Mouse (Mus musculus): ENCODE data around the gene Pitpna. TPM values are rescaled to one million over a fixed set of nuclear protein-coding genes. Genes with fewer than 3 reads are reported as not detected.

Gene Pitpna
- polyA plus RNA-seq, 1 experiment from 2014 or later: 161 TPM

DNA sequence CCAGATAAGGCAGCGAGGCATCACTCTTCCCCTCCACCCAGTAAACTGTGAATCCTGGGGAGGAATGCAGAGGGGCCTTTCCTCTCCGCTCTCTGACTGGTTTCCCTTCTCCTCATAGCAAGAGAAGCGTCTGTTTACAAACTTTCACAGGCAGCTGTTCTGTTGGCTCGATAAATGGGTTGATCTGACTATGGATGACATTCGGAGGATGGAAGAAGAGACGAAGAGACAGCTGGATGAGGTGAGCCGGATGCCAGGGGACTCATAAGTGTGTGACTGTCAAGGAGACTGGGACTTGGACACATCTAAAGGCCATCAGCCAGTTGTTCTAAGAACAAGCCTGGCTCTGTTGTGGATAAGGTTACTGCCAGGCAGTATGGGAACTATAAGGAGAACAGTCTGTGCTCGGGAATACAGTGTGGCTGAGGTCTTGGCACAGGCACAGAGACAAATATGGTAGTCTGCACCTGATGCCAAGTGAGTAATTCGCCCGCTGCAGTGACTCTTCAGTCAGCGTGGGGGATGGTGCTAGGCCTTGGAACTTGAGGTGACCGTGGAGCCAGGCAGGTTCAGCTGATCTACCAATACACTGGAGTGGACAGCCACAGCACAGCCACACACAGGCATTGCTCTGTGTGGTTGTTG, 32.4 kb downstream of the Pitpna start:
- no peak overlapping the region for H3K4me2 ChIP-seq (replicated peaks; ENCODE audit: low read depth)
- peaks cover 56% of the 10 kb centered on the region for H3K36me3 ChIP-seq (ENCODE audit: control insufficient read depth, insufficient read depth)
- no peak for ATAC-seq
- TF ChIP-seq CTCF (IDR thresholded peaks at IDR 0.05; ENCODE audit: low read depth): no peak
- whole genome bisulfite sequencing: 71% methylated on average over 12 of the region's 12 CpGs
- no peaks in the 10 kb centered on the region for H3K9me3 ChIP-seq (ENCODE audit: control insufficient read depth)
- H3K4me3 ChIP-seq (ENCODE audit: low read depth, low read length): no peak overlapping the region
- no peaks in the 10 kb centered on the region for H3K27me3 ChIP-seq (replicated peaks; ENCODE audit: control insufficient read depth, insufficient read depth, low read length)
- H3K27ac ChIP-seq (ENCODE audit: low read depth, low read length): peak overlapping the region; percentile 35; the same call in 1 of the 2 replicates
- H3K4me1 ChIP-seq (replicated peaks; ENCODE audit: control insufficient read depth, insufficient read depth, low read length): no peaks in the 10 kb centered on the region
- no peak overlapping the region for H3K9ac ChIP-seq (ENCODE audit: low read depth, low read length)

DNA sequence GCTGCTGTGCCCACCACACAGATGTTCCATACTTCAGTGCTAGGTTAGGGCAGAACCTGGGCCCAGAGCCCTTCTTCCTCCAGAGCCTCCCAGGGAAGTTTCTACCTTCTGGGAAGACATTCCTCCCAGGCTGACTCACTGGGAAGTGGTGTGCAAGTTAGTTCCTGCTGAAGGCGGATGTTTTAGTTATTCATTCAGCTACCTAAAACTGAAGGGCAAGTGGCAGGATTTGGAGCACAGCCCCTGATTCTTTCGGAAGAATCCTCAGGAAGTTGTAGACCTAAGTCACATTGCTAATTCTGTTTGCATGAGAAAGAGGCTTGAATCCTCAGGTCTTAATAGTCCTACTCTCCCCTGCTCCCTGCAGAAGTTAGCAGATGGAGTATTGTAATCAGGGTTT, 33.5 kb downstream of the Pitpna start:
- H3K36me3 ChIP-seq (ENCODE audit: control insufficient read depth, insufficient read depth): peaks cover 62% of the 10 kb centered on the region
- 74% methylated on average over 2 of the region's 2 CpGs for WGBS
- TF ChIP-seq CTCF (IDR thresholded peaks at IDR 0.05; ENCODE audit: low read depth): no peak
- no peak overlapping the region for H3K4me2 ChIP-seq (replicated peaks; ENCODE audit: low read depth)
- no peaks in the 10 kb centered on the region for H3K4me1 ChIP-seq (replicated peaks; ENCODE audit: control insufficient read depth, insufficient read depth, low read length)
- H3K27me3 ChIP-seq (replicated peaks; ENCODE audit: control insufficient read depth, insufficient read depth, low read length): no peaks in the 10 kb centered on the region
- peak overlapping the region; percentile 41; the same call in 1 of the 2 replicates for H3K27ac ChIP-seq (ENCODE audit: low read depth, low read length)
- H3K9ac ChIP-seq (ENCODE audit: low read depth, low read length): no peak overlapping the region
- no peak overlapping the region for H3K4me3 ChIP-seq (ENCODE audit: low read depth, low read length)
- H3K9me3 ChIP-seq (ENCODE audit: control insufficient read depth): no peaks in the 10 kb centered on the region
- no peak for ATAC-seq

DNA sequence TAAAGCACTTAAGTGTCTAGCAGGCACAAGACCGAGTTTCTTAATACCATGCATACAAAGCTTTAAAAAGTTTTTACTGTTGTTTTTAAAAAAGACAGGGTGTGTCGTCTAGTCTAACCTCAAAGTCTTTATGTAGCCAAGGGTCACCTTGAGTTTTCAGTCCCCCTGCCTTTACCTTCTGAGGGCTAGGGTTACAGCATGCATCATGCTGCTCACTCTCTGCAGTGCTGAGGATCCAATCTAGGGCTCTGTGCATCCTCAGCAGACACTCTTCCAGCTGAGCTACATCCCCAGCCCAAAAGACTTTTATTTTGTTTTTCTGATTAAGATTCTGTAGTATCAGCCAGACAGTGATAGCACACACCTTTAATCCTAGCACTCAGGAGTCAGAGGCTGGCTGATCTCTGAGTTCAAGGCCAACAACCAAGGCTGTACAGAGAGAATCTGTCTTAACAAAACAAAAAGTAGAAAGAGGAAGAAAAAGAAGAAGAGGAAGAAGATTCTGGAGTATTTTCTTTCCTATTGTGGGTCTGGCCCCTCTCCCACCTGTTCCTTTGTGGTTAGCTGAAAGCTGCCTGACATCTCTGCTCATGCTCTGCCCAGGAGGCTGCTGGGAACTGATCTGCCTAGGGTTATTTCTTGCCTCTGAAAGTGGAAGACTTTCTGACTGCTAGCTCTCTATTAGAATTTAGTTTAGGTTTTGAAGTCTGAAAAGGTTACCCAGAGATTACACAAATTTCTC, 34.9 kb downstream of the Pitpna start:
- Histone ChIP-seq H3K9ac (ENCODE audit: low read depth, low read length) (no peak overlapping the region), H3K27me3 (replicated peaks; ENCODE audit: control insufficient read depth, insufficient read depth, low read length) (no peaks in the 10 kb centered on the region), H3K4me2 (replicated peaks; ENCODE audit: low read depth) (no peak overlapping the region), H3K4me1 (replicated peaks; ENCODE audit: control insufficient read depth, insufficient read depth, low read length) (no peaks in the 10 kb centered on the region), H3K9me3 (ENCODE audit: control insufficient read depth) (no peaks in the 10 kb centered on the region), H3K4me3 (ENCODE audit: low read depth, low read length) (no peak overlapping the region), H3K36me3 (ENCODE audit: control insufficient read depth, insufficient read depth) (peaks cover 67% of the 10 kb centered on the region), H3K27ac (ENCODE audit: low read depth, low read length) (peak overlapping the region; percentile 21; the same call in 1 of the 2 replicates)
- no peak for TF ChIP-seq CTCF (IDR thresholded peaks at IDR 0.05; ENCODE audit: low read depth)
- ATAC-seq: no peak
- 90% methylated on average over 2 of the region's 2 CpGs for WGBS

DNA sequence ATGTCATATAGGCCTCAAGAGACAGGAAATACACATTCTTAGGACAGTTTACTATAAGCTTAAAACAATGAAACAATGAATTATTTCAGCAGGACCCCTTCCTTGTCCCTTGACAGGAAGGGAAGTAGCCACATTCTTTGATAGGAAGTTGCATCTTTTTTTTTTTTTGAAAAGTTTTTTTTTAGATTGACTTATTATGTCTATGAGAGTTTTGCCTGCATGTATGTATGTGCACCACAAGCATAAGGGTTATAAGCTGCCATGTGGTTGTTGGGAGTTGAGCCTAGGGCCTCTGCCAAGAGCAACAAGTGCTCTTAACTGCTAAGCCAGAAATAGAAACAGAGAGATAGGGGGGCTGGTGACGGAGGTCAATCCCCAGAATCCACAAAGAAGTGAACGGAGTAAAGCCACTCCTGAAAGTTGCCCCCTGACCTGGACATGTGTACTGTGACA, 36.2 kb downstream of the Pitpna start:
- H3K36me3 ChIP-seq (ENCODE audit: control insufficient read depth, insufficient read depth): peaks cover 70% of the 10 kb centered on the region
- WGBS: 80% methylated on average over 2 of the region's 2 CpGs
- no peak for ATAC-seq

DNA sequence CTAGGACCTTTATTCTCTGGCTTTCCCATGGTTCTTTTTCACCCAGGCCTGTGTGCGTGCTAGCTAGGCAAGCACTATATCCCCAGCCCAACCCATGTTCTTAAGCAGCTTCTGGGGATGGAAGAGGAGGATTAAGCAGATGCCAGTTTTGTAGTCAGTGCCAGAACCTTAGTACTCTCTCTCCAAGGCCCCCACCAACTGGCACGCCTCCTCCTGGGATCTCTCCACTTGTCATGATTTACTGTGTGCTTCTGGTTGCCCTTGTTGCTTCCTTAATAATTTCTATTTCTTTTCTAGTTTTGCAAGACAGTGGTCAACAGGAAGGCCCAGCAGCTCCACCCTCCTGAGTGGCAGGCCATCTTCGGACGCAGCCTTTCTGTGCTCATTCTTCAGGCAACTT, 37.9 kb downstream of the Pitpna start:
- Histone ChIP-seq H3K4me3 (ENCODE audit: low read depth, low read length) (no peak overlapping the region), H3K4me1 (replicated peaks; ENCODE audit: control insufficient read depth, insufficient read depth, low read length) (no peaks in the 10 kb centered on the region), H3K36me3 (ENCODE audit: control insufficient read depth, insufficient read depth) (peaks cover 53% of the 10 kb centered on the region), H3K9ac (ENCODE audit: low read depth, low read length) (no peak overlapping the region), H3K27me3 (replicated peaks; ENCODE audit: control insufficient read depth, insufficient read depth, low read length) (no peaks in the 10 kb centered on the region), H3K27ac (ENCODE audit: low read depth, low read length) (no peak overlapping the region), H3K9me3 (ENCODE audit: control insufficient read depth) (no peaks in the 10 kb centered on the region), H3K4me2 (replicated peaks; ENCODE audit: low read depth) (no peak overlapping the region)
- WGBS: 90% methylated on average over 4 of the region's 4 CpGs
- TF ChIP-seq CTCF (IDR thresholded peaks at IDR 0.05; ENCODE audit: low read depth): no peak
- no peak for ATAC-seq

More for the DNA sequence above, 36.2 kb downstream of the Pitpna start:
- Histone ChIP-seq H3K4me1 (replicated peaks; ENCODE audit: control insufficient read depth, insufficient read depth, low read length) (no peaks in the 10 kb centered on the region), H3K9me3 (ENCODE audit: control insufficient read depth) (no peaks in the 10 kb centered on the region), H3K27me3 (replicated peaks; ENCODE audit: control insufficient read depth, insufficient read depth, low read length) (no peaks in the 10 kb centered on the region), H3K9ac (ENCODE audit: low read depth, low read length) (no peak overlapping the region), H3K4me3 (ENCODE audit: low read depth, low read length) (no peak overlapping the region), H3K4me2 (replicated peaks; ENCODE audit: low read depth) (no peak overlapping the region), H3K27ac (ENCODE audit: low read depth, low read length) (no peak overlapping the region)
- no peak for TF ChIP-seq CTCF (IDR thresholded peaks at IDR 0.05; ENCODE audit: low read depth)

- Histone ChIP-seq H3K9me3 (ENCODE audit: control insufficient read depth) (no peaks in the 10 kb centered on the region), H3K9ac (ENCODE audit: low read depth, low read length) (peak overlapping the region; percentile 75), H3K4me3 (ENCODE audit: low read depth, low read length) (peak overlapping the region; percentile 84), H3K4me1 (replicated peaks; ENCODE audit: control insufficient read depth, insufficient read depth, low read length) (no peaks in the 10 kb centered on the region), H3K27me3 (replicated peaks; ENCODE audit: control insufficient read depth, insufficient read depth, low read length) (no peaks in the 10 kb centered on the region), H3K36me3 (ENCODE audit: control insufficient read depth, insufficient read depth) (peaks cover 31% of the 10 kb centered on the region), H3K4me2 (replicated peaks; ENCODE audit: low read depth) (peak overlapping the region; percentile 79), H3K27ac (ENCODE audit: low read depth, low read length) (peak overlapping the region; percentile 66)
- no peak for TF ChIP-seq CTCF (IDR thresholded peaks at IDR 0.05; ENCODE audit: low read depth)
- 3% methylated on average over 5 of the region's 5 CpGs for WGBS
- ATAC-seq: no peak
Measured at GRCm38 (mm10) chr11:75630098-75630497, 42.2 kb downstream of the Pitpna start.

All from intestine, postnatal 0 days (tissue).